ENCODE assay signal across 8 mouse cellular contexts in the genomic region with DNA sequence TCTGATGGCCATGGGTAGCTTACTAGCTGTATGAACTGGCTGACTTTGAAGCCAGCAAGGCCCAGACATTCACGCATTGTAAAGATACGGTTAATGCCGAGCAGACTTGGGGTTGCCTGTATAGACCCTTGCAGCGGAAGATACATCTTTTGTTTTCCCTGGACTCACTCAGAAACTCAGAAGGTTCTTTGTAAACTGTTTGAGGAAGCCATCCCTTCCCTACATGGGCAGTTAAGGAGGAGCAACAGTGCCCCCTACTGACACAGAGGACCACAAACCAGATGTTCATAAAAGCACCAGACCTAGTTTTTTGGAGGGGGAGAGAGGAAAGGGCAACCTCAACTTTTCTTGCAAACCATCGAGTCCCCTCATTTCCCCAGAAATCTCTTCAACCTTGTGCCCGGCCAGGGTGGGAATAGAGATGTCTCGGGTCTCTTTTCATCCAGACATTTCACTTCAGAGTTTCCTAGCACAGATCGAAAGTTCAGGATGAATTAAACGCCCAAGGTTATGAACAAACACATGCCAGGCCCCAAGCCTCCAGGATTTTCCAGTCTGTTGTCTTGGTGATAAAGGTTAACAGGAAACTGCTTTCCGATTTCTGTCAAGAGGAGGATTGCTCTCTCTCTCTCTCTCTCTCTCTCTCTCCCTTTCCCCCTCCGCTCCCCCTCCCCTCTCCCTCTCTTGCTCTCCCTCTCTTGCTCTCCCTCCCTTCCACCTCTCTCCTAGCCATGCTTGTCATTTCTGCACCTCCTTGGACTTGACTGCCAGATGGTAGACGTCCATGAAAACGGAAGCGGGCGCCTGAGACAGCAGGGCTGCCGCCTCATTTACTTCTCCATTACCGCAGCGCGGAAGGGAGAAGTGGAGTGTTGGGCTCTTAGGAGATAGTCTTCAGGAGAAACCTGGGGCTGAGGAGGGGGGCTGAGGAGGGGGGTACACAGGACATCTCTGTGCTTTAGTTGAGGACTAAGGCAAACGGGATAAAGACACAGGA.
DNase-seq lines count a peak whose midpoint lies in the region; ATAC-seq and TF ChIP-seq lines count a peak whose summit lies in the region.

No protein-coding gene starts in this region.

- H3K9ac ChIP-seq in lung, embryonic 16.5 days (ENCODE audit: low read length) = no peak overlapping the region

- H3K27ac ChIP-seq in cerebellum, adult 2 months (ENCODE audit: insufficient read depth, low read length) = no peak overlapping the region
- peak overlapping the region; percentile 83 for H3K27ac ChIP-seq in hindbrain, embryonic 10.5 days
- H3K27ac ChIP-seq in lung, embryonic 16.5 days (ENCODE audit: low read length) = peak overlapping the region; percentile 26

- H3K4me1 ChIP-seq in cerebellum, adult 2 months (ENCODE audit: control insufficient read depth, insufficient read depth, low read length) = no peaks in the 10 kb centered on the region
- peaks cover 40% of the 10 kb centered on the region for H3K4me1 ChIP-seq in hindbrain, embryonic 10.5 days (replicated peaks)
- 0 out of 2 replicates have a peak, but pooled peaks cover 4% of the 10 kb centered on the region for H3K4me1 ChIP-seq in lung, embryonic 16.5 days (replicated peaks; ENCODE audit: control insufficient read depth, insufficient read depth, low read length)

- TF ChIP-seq CTCF in cerebellum, adult 2 months (IDR thresholded peaks at IDR 0.05; ENCODE audit: borderline replicate concordance, insufficient read depth, low read depth, low read length) = peak; percentile 79

- peaks cover 56% of the 10 kb centered on the region for H3K36me3 ChIP-seq in hindbrain, embryonic 10.5 days
- H3K36me3 ChIP-seq in lung, embryonic 16.5 days (ENCODE audit: control insufficient read depth, insufficient read depth, low read length) = no peaks in the 10 kb centered on the region

- no peak overlapping the region for H3K4me3 ChIP-seq in cerebellum, adult 2 months (replicated peaks; ENCODE audit: insufficient read depth, low read depth, low read length)
- no peak overlapping the region for H3K4me3 ChIP-seq in hindbrain, embryonic 10.5 days
- H3K4me3 ChIP-seq in lung, embryonic 16.5 days (ENCODE audit: low read length) = no peak overlapping the region

- peak; percentile 74 for DNase-seq in MEL-GATA-1-ER (ENCODE audit: extremely low read depth, low read depth)
- peak; percentile 54 to 65 for DNase-seq in cerebellum, adult 2 months
- peak; percentile 63 to 92 for DNase-seq in frontal cortex, adult 2 months (ENCODE audit: extremely low spot score in 1 of 2, low spot score in 1 of 2)
- DNase-seq in hindbrain, embryonic 10.5 days (ENCODE audit: low spot score) = peak; percentile 79
- peak; percentile 84 for DNase-seq in layer of hippocampus, adult 9-10 months (ENCODE audit: low spot score)
- peak; percentile 61 for DNase-seq in ovary, postnatal 36 days (ENCODE audit: low spot score)
- peak; percentile 65 to 75 for DNase-seq in urinary bladder, postnatal 36 days (ENCODE audit: low spot score in 2 of 2)

- TF ChIP-seq POLR2A in cerebellum, adult 2 months (IDR thresholded peaks at IDR 0.05; ENCODE audit: borderline replicate concordance, insufficient read depth, low read length) = no peak

- no peaks in the 10 kb centered on the region for H3K27me3 ChIP-seq in cerebellum, adult 2 months (ENCODE audit: control insufficient read depth, insufficient read depth, low read length)
- H3K27me3 ChIP-seq in hindbrain, embryonic 10.5 days (ENCODE audit: insufficient read depth, poor library complexity, severe bottlenecking) = no peaks in the 10 kb centered on the region
- no peaks in the 10 kb centered on the region for H3K27me3 ChIP-seq in lung, embryonic 16.5 days (ENCODE audit: control insufficient read depth, insufficient read depth, low read depth, low read length)

- no peaks in the 10 kb centered on the region for H3K9me3 ChIP-seq in hindbrain, embryonic 10.5 days
- no peaks in the 10 kb centered on the region for H3K9me3 ChIP-seq in lung, embryonic 16.5 days (ENCODE audit: control insufficient read depth, low read length)

- ATAC-seq in lung, embryonic 16.5 days (ENCODE audit: low read depth) = peak; percentile 73

- no peak overlapping the region for H3K4me2 ChIP-seq in lung, embryonic 16.5 days (ENCODE audit: low read depth, low read length)

- WGBS in cerebellum, adult 2 months = 21% methylated on average over 20 of the region's 20 CpGs
- 56% methylated on average over 20 of the region's 20 CpGs for WGBS in hindbrain, embryonic 10.5 days
- 24% methylated on average over 20 of the region's 20 CpGs for WGBS in lung, embryonic 16.5 days
